Mouse (Mus musculus) cortical plate, adult 2 months (tissue): ENCODE results near the gene Srsf5. TPM values are rescaled to one million over a fixed set of nuclear protein-coding genes. Genes with fewer than 3 reads are reported as not detected.

Experiments
- H3K27ac ChIP-seq: fragments of 200-500 bp; 2 replicates; pipeline ENCODE4 v1.5.1; 2012; ENCODE audit warnings: low read length, control low read depth, inconsistent platforms; ENCODE audit not compliant: insufficient read depth
- H3K4me1 ChIP-seq: fragments of 200-500 bp; 2 replicates; pipeline ENCODE4 v1.6.1; 2011; ENCODE audit warnings: low read length; ENCODE audit not compliant: control insufficient read depth, insufficient read depth
- H3K4me3 ChIP-seq: fragments of 200-500 bp; 2 replicates; pipeline ENCODE4 v1.5.1; 2011; ENCODE audit warnings: mild to moderate bottlenecking, low read length, control low read depth; ENCODE audit not compliant: insufficient read depth
- CTCF ChIP-seq: fragments of 200-500 bp; IDR thresholded peaks from 2 replicates; pipeline ENCODE4 v1.5.1; 2011; ENCODE audit warnings: mild to moderate bottlenecking, control low read depth, low read length; ENCODE audit not compliant: insufficient read depth; ENCODE audit errors: extremely low read depth
- POLR2A ChIP-seq: fragments of 200-500 bp; IDR thresholded peaks from 2 replicates; pipeline ENCODE4 v1.6.1; 2011; ENCODE audit warnings: mild to moderate bottlenecking, low read length, control low read depth; ENCODE audit not compliant: insufficient read depth; ENCODE audit errors: extremely low read depth
- polyA plus RNA-seq: library from polyadenylated mRNA; depleted of rRNA; stranded (reverse); fragments of >200 nt; gene quantifications from 2 replicates; pipeline ENCODE4 v1.2.3, GENCODE M21; 2012; rRNA removed

The Srsf5 gene
- polyA plus RNA-seq, 1 experiment: 627 TPM

DNA sequence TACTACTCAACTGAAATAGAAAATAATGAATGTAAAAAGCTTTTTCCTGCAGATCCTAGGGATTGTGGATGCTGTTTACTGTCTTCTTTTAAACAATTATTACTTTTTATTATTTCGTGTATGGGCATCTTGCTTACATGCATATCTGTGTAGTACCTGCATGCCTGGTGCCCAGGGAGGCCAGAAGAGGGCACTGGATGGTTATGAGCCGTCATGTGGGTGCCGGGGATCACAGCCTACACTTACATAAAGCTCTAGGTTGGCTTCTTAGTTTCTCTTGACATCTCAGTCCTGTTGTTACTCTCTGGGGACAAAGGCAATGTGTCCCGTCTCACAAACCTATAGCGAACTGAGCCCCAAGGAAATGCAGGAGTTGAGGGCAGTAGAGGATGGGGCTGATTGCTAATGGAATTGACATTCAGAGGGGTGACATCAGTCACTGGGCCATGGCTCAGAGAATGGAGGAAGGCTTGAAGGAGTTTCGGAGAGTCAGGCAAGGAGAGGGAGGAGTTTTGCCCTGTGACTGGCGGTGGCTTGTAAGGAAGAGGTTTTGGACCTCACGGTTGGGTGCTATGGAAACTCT lies 47.3 kb downstream of the Srsf5 start:
- H3K4me1 ChIP-seq: no peaks in the 10 kb centered on the region
- H3K27ac ChIP-seq: no peak overlapping the region
- H3K4me3 ChIP-seq: no peak overlapping the region
- peak; percentile 29 for TF ChIP-seq CTCF
- no peak for TF ChIP-seq POLR2A

- H3K4me1 ChIP-seq: no peaks in the 10 kb centered on the region
- no peak for TF ChIP-seq CTCF
- no peak for TF ChIP-seq POLR2A
- H3K4me3 ChIP-seq: no peak overlapping the region
- no peak overlapping the region for H3K27ac ChIP-seq
Measured at GRCm38 (mm10) chr12:80993773-80994172, 48.5 kb downstream of the Srsf5 start.

GRCm38 (mm10) chr12:80995326-80995725 lies 50.0 kb downstream of the Srsf5 start:
- Histone ChIP-seq H3K4me1 (no peaks in the 10 kb centered on the region), H3K27ac (no peak overlapping the region)
- no peak for TF ChIP-seq CTCF
- TF ChIP-seq POLR2A: no peak

GRCm38 (mm10) chr12:80997652-80998051 lies 52.3 kb downstream of the Srsf5 start:
- Histone ChIP-seq H3K4me3 (no peak overlapping the region), H3K27ac (no peak overlapping the region), H3K4me1 (no peaks in the 10 kb centered on the region)
- TF ChIP-seq POLR2A: no peak

More at GRCm38 (mm10) chr12:80995326-80995725, 50.0 kb downstream of the Srsf5 start:
- no peak overlapping the region for H3K4me3 ChIP-seq

- Histone ChIP-seq H3K27ac (no peak overlapping the region), H3K4me1 (no peaks in the 10 kb centered on the region), H3K4me3 (no peak overlapping the region)
- TF ChIP-seq CTCF (no peak), POLR2A (no peak)
Measured at GRCm38 (mm10) chr12:80998528-80999221, 53.4 kb downstream of the Srsf5 start.

Other genes starting within 250 kb of the Srsf5 start
- gene Ccdc177, start 184.8 kb upstream of the Srsf5 start, polyA plus RNA-seq: 5.6 and 7.5 TPM in 2 replicates
- 24.8 and 26.4 TPM in 2 replicates for gene Susd6, start 155.0 kb upstream of the Srsf5 start, polyA plus RNA-seq
- not detected in 2 replicates for gene Slc10a1, start 23.2 kb downstream of the Srsf5 start, polyA plus RNA-seq
- 8.0 and 8.5 TPM in 2 replicates for gene Smoc1, start 81.3 kb downstream of the Srsf5 start, polyA plus RNA-seq